Mouse (Mus musculus) hindbrain, embryonic 14.5 days (tissue): ENCODE data around the gene Gal3st1. TPM values are rescaled to one million over a fixed set of nuclear protein-coding genes. Genes with fewer than 3 reads are reported as not detected.
"Not testable (repeated sequence)": the region's sequence is repeated elsewhere in the genome, so short reads cannot be mapped to it uniquely, and the experiment has no call there.

Experiments
- ATAC-seq: fragments of 200-750 bp; cut with Nextera tagmentation; 2 replicates; pipeline ENCODE4 v1.8.0; 2017; ENCODE audit warnings: moderate number of reproducible peaks, mild to moderate bottlenecking, moderate TSS enrichment, moderate library complexity; ENCODE audit not compliant: low FRiP score
- DNase-seq: peaks from one replicate; pipeline ENCODE4 v3.0.0-alpha.2; 2015; ENCODE audit warnings: low spot score
- H3K27ac ChIP-seq: fragments of 300-500 bp; sonication (generic); 2 replicates; pipeline ENCODE4 v1.5.1; 2014; ENCODE audit warnings: mild to moderate bottlenecking, moderate library complexity
- H3K27me3 ChIP-seq: fragments of 300-500 bp; sonication (generic); 2 replicates; pipeline ENCODE4 v1.6.1; 2014; ENCODE audit warnings: mild to moderate bottlenecking, low read length, mixed read lengths; ENCODE audit not compliant: control insufficient read depth, insufficient read depth
- H3K36me3 ChIP-seq: fragments of 300-500 bp; sonication (generic); replicated peaks from 2 replicates; pipeline ENCODE4 v1.6.1; 2014; ENCODE audit not compliant: control insufficient read depth, insufficient read depth
- H3K4me1 ChIP-seq: fragments of 300-500 bp; sonication (generic); replicated peaks from 2 replicates; pipeline ENCODE4 v1.6.1; 2014; ENCODE audit warnings: antibody characterized with exemption, low read length, mixed read lengths; ENCODE audit not compliant: control insufficient read depth, insufficient read depth
- H3K4me2 ChIP-seq: fragments of 300-500 bp; sonication (generic); replicated peaks from 2 replicates; pipeline ENCODE4 v1.6.1; 2014; ENCODE audit warnings: mild to moderate bottlenecking, moderate library complexity
- H3K4me3 ChIP-seq: fragments of 300-500 bp; sonication (generic); replicated peaks from 2 replicates; pipeline ENCODE4 v1.5.1; 2014; ENCODE audit warnings: mild to moderate bottlenecking, low read length
- H3K9ac ChIP-seq: fragments of 300-500 bp; sonication (generic); 2 replicates; pipeline ENCODE4 v1.6.1; 2014
- H3K9me3 ChIP-seq: fragments of 300-500 bp; sonication (generic); 2 replicates; pipeline ENCODE4 v1.6.1; 2016; ENCODE audit warnings: low read length; ENCODE audit not compliant: control insufficient read depth
- WGBS: fragments of 180-500 bp; shearing (Covaris S2); extraction: QIAGEN DNeasy Blood & Tissue Kit; methylation state at CpG from one replicate; pipeline ENCODE4 v1.1.7; 2014; 5-methylcytosine and 5-hydroxymethylcytosine counted together
- polyA plus RNA-seq: library from polyadenylated mRNA; unstranded; fragments of >200 nt; fragmentation: Nextera tagmentation; extraction: Ambion mirVana; gene quantifications from 2 replicates; pipeline ENCODE4 v1.2.1, GENCODE M21; 2014

Gene Gal3st1
- polyA plus RNA-seq: 8.1 and 9.1 TPM in 2 replicates

- Histone ChIP-seq H3K9ac (peak within 1 kb of the TSS; percentile 65), H3K4me1 (no peaks in the 10 kb centered on the region), H3K27me3 (peaks cover 10% of the 10 kb centered on the region; the same call in 1 of the 2 replicates), H3K27ac (no peak within 1 kb of the TSS), H3K9me3 (no peaks in the 10 kb centered on the region), H3K4me2 (peak within 1 kb of the TSS; percentile 76), H3K4me3 (peak within 1 kb of the TSS; percentile 42), H3K36me3 (peaks cover 32% of the 10 kb centered on the region)
- WGBS: 0% methylated on average over 10 of the region's 37 CpGs
- DNase-seq (no peak), ATAC-seq (peak; percentile 78)
These were observed at the start of gene Gal3st1 for GRCm38 (mm10) chr11:3983291-3983862. TSS of gene Gal3st1 (plus strand) at chr11:3983636.

GRCm38 (mm10) chr11:3933756-3934285 lies 49.6 kb upstream of the Gal3st1 start:
- H3K27ac ChIP-seq: no peak overlapping the region
- no peak overlapping the region for H3K4me3 ChIP-seq
- DNase-seq (no peak), ATAC-seq (no peak)
- H3K4me2 ChIP-seq: no peak overlapping the region
- no peaks in the 10 kb centered on the region for H3K9me3 ChIP-seq
- WGBS: 81% methylated on average over 9 of the region's 9 CpGs
- no peaks in the 10 kb centered on the region for H3K27me3 ChIP-seq
- H3K36me3 ChIP-seq: no peaks in the 10 kb centered on the region
- no peak overlapping the region for H3K9ac ChIP-seq
- peaks cover 10% of the 10 kb centered on the region; the same call in 1 of the 2 replicates for H3K4me1 ChIP-seq

- Histone ChIP-seq H3K27me3 (no peaks in the 10 kb centered on the region), H3K27ac (no peak overlapping the region), H3K4me1 (peaks cover 10% of the 10 kb centered on the region; the same call in 1 of the 2 replicates), H3K36me3 (no peaks in the 10 kb centered on the region), H3K9me3 (no peaks in the 10 kb centered on the region), H3K4me3 (no peak overlapping the region), H3K4me2 (no peak overlapping the region), H3K9ac (no peak overlapping the region)
- ATAC-seq (no peak), DNase-seq (no peak)
- 73% methylated on average over 4 of the region's 4 CpGs for WGBS
These were observed 48.3 kb upstream of the Gal3st1 start for GRCm38 (mm10) chr11:3935135-3935534.

GRCm38 (mm10) chr11:3936318-3936717 lies 47.1 kb upstream of the Gal3st1 start:
- H3K9me3 ChIP-seq: no peaks in the 10 kb centered on the region
- no peak overlapping the region for H3K4me2 ChIP-seq
- H3K9ac ChIP-seq: no peak overlapping the region
- no peak overlapping the region for H3K4me3 ChIP-seq
- H3K27me3 ChIP-seq: no peaks in the 10 kb centered on the region
- ATAC-seq: no peak; the same call in 1 of the 2 replicates
- H3K27ac ChIP-seq: no peak overlapping the region
- no peaks in the 10 kb centered on the region for H3K36me3 ChIP-seq
- DNase-seq: no peak
- peaks cover 3% of the 10 kb centered on the region; the same call in 1 of the 2 replicates for H3K4me1 ChIP-seq
- 85% methylated on average over 3 of the region's 3 CpGs for WGBS

GRCm38 (mm10) chr11:3937321-3937874 lies 46.0 kb upstream of the Gal3st1 start:
- Histone ChIP-seq H3K9ac (no peak overlapping the region), H3K4me3 (no peak overlapping the region), H3K27me3 (no peaks in the 10 kb centered on the region), H3K9me3 (no peaks in the 10 kb centered on the region), H3K4me1 (no peaks in the 10 kb centered on the region), H3K36me3 (no peaks in the 10 kb centered on the region), H3K4me2 (no peak overlapping the region), H3K27ac (no peak overlapping the region)
- ATAC-seq: no peak
- no peak for DNase-seq
- 82% methylated on average over 13 of the region's 13 CpGs for WGBS

- WGBS: 86% methylated on average over 7 of the region's 7 CpGs
- Histone ChIP-seq H3K9me3 (no peaks in the 10 kb centered on the region), H3K4me1 (no peaks in the 10 kb centered on the region), H3K27me3 (no peaks in the 10 kb centered on the region), H3K36me3 (no peaks in the 10 kb centered on the region), H3K4me3 (no peak overlapping the region), H3K27ac (no peak overlapping the region), H3K9ac (no peak overlapping the region), H3K4me2 (no peak overlapping the region)
- DNase-seq: no peak
- ATAC-seq: no peak
These were observed 42.1 kb upstream of the Gal3st1 start for GRCm38 (mm10) chr11:3941371-3941770.

GRCm38 (mm10) chr11:3946386-3946785 lies 37.0 kb upstream of the Gal3st1 start:
- H3K27me3 ChIP-seq: no peaks in the 10 kb centered on the region
- no peaks in the 10 kb centered on the region for H3K4me1 ChIP-seq
- 14% methylated on average over 1 of the region's 1 CpGs for WGBS
- H3K27ac ChIP-seq: no peak overlapping the region
- DNase-seq: no peak
- no peak overlapping the region for H3K4me3 ChIP-seq
- no peaks in the 10 kb centered on the region for H3K9me3 ChIP-seq
- no peak overlapping the region for H3K9ac ChIP-seq
- no peaks in the 10 kb centered on the region for H3K36me3 ChIP-seq
- no peak overlapping the region for H3K4me2 ChIP-seq
- ATAC-seq: no peak

- not testable (repeated sequence) for ATAC-seq, H3K4me3 ChIP-seq, DNase-seq, H3K9me3 ChIP-seq, H3K4me1 ChIP-seq, H3K36me3 ChIP-seq, H3K9ac ChIP-seq, H3K27me3 ChIP-seq, H3K27ac ChIP-seq, H3K4me2 ChIP-seq
- 79% methylated on average over 5 of the region's 5 CpGs for WGBS
These were observed 28.6 kb upstream of the Gal3st1 start for GRCm38 (mm10) chr11:3954876-3955275.

- not testable (repeated sequence) for H3K27ac ChIP-seq, H3K4me2 ChIP-seq, ATAC-seq, H3K4me1 ChIP-seq, H3K9ac ChIP-seq, H3K27me3 ChIP-seq, H3K36me3 ChIP-seq, H3K4me3 ChIP-seq, H3K9me3 ChIP-seq, DNase-seq
- 77% methylated on average over 4 of the region's 4 CpGs for WGBS
These were observed 28.1 kb upstream of the Gal3st1 start for GRCm38 (mm10) chr11:3955371-3955770.
